Mouse (Mus musculus) heart, postnatal 0 days (tissue): ENCODE data around the gene Racgap1. TPM values are rescaled to one million over a fixed set of nuclear protein-coding genes. Genes with fewer than 3 reads are reported as not detected.

Source experiments
- ATAC-seq: fragments of 200-750 bp; cut with Nextera tagmentation; 2 replicates; pipeline ENCODE4 v1.8.0; 2017; ENCODE audit warnings: low read depth, moderate number of reproducible peaks, moderate library complexity; ENCODE audit not compliant: insufficient read depth
- DNase-seq: peaks from one replicate; pipeline ENCODE4 v3.0.0-alpha.2; 2016; ENCODE audit warnings: low spot score
- H3K27ac ChIP-seq: fragments of 300-500 bp; sonication (generic); 2 replicates; pipeline ENCODE4 v1.5.1; 2014; ENCODE audit warnings: low read depth, mild to moderate bottlenecking
- H3K27me3 ChIP-seq: fragments of 300-500 bp; sonication (generic); 2 replicates; pipeline ENCODE4 v1.6.1; 2014; ENCODE audit warnings: low read length, mixed read lengths; ENCODE audit not compliant: control insufficient read depth, insufficient read depth
- H3K36me3 ChIP-seq: fragments of 300-500 bp; sonication (generic); replicated peaks from 2 replicates; pipeline ENCODE4 v1.6.1; 2014; ENCODE audit warnings: low read length, mixed read lengths; ENCODE audit not compliant: control insufficient read depth, insufficient read depth
- H3K4me1 ChIP-seq: fragments of 300-500 bp; sonication (generic); 2 replicates; pipeline ENCODE4 v1.6.1; 2014; ENCODE audit warnings: antibody characterized with exemption; ENCODE audit not compliant: control insufficient read depth, insufficient read depth
- H3K4me2 ChIP-seq: fragments of 300-500 bp; sonication (generic); 2 replicates; pipeline ENCODE4 v1.6.1; 2014; ENCODE audit warnings: low read depth, mild to moderate bottlenecking, low read length, moderate library complexity
- H3K4me3 ChIP-seq: fragments of 300-500 bp; sonication (generic); 2 replicates; pipeline ENCODE4 v1.5.1; 2014; ENCODE audit warnings: low read depth, low read length
- H3K9ac ChIP-seq: fragments of 300-500 bp; sonication (generic); replicated peaks from 2 replicates; pipeline ENCODE4 v1.6.1; 2014; ENCODE audit warnings: low read depth, low read length, mixed read lengths
- H3K9me3 ChIP-seq: fragments of 300-500 bp; sonication (generic); replicated peaks from 2 replicates; pipeline ENCODE4 v1.6.1; 2016; ENCODE audit warnings: low read length; ENCODE audit not compliant: control insufficient read depth
- CTCF ChIP-seq: IDR thresholded peaks from 2 replicates; pipeline ENCODE4 v1.5.1; 2016; ENCODE audit warnings: antibody characterized with exemption, control low read depth, low read depth
- EP300 ChIP-seq: IDR thresholded peaks from 2 replicates; pipeline ENCODE4 v1.6.1; 2016; ENCODE audit warnings: antibody characterized with exemption, low read depth
- WGBS: fragments of 180-500 bp; shearing (Covaris S2); extraction: QIAGEN DNeasy Blood & Tissue Kit; methylation state at CpG from one replicate; pipeline ENCODE4 v1.1.7; 2014; 5-methylcytosine and 5-hydroxymethylcytosine counted together
- polyA plus RNA-seq: library from polyadenylated mRNA; unstranded; fragments of >200 nt; fragmentation: Nextera tagmentation; extraction: Ambion mirVana; gene quantifications from 2 replicates; pipeline ENCODE4 v1.2.1, GENCODE M21; 2015
- total RNA-seq: library from RNA; depleted of rRNA; stranded (reverse); fragments of >200 nt; gene quantifications from 2 replicates; pipeline ENCODE4 v1.2.3, GENCODE M21; 2014; ENCODE audit warnings: low replicate concordance

Gene Racgap1
- total and polyA plus RNA-seq, 2 experiments from 2014 or later, result 36.8 to 59.2 TPM

GRCm38 (mm10) chr15:99663964-99664599 is 12.6 kb upstream of the Racgap1 start:
- Histone ChIP-seq H3K4me2 (peak overlapping the region; percentile 94), H3K4me3 (peak overlapping the region; percentile 53), H3K27me3 (peaks cover 33% of the 10 kb centered on the region), H3K4me1 (peaks cover 13% of the 10 kb centered on the region; the same call in 1 of the 2 replicates), H3K9me3 (no peaks in the 10 kb centered on the region), H3K27ac (no peak overlapping the region), H3K36me3 (no peaks in the 10 kb centered on the region), H3K9ac (peak overlapping the region; percentile 52; the same call in 1 of the 2 replicates)
- ATAC-seq (no peak), DNase-seq (no peak)
- TF ChIP-seq CTCF, result no peak
- TF ChIP-seq EP300, result no peak
- 5% methylated on average over 17 of the region's 17 CpGs for WGBS

GRCm38 (mm10) chr15:99662371-99662770 is 10.9 kb upstream of the Racgap1 start:
- Histone ChIP-seq H3K4me2 (no peak overlapping the region), H3K4me1 (peaks cover 13% of the 10 kb centered on the region; the same call in 1 of the 2 replicates), H3K36me3 (no peaks in the 10 kb centered on the region), H3K9me3 (no peaks in the 10 kb centered on the region), H3K4me3 (no peak overlapping the region), H3K9ac (no peak overlapping the region), H3K27me3 (peaks cover 22% of the 10 kb centered on the region), H3K27ac (no peak overlapping the region)
- ATAC-seq, result no peak
- TF ChIP-seq CTCF (no peak), EP300 (no peak)
- DNase-seq, result no peak
- WGBS, result 39% methylated on average over 7 of the region's 7 CpGs

GRCm38 (mm10) chr15:99661121-99661830 is 9.8 kb upstream of the Racgap1 start:
- DNase-seq (no peak), ATAC-seq (no peak)
- H3K4me2 ChIP-seq, result no peak overlapping the region
- TF ChIP-seq EP300, result no peak
- no peak for TF ChIP-seq CTCF
- H3K9ac ChIP-seq, result no peak overlapping the region
- 87% methylated on average over 15 of the region's 15 CpGs for WGBS
- no peaks in the 10 kb centered on the region for H3K9me3 ChIP-seq
- no peak overlapping the region for H3K4me3 ChIP-seq
- H3K27ac ChIP-seq, result no peak overlapping the region
- no peaks in the 10 kb centered on the region for H3K36me3 ChIP-seq
- H3K4me1 ChIP-seq, result peaks cover 13% of the 10 kb centered on the region; the same call in 1 of the 2 replicates
- peaks cover 20% of the 10 kb centered on the region for H3K27me3 ChIP-seq

- H3K27ac ChIP-seq, result no peak overlapping the region
- ATAC-seq (no peak), DNase-seq (no peak)
- no peak overlapping the region for H3K4me2 ChIP-seq
- no peaks in the 10 kb centered on the region for H3K9me3 ChIP-seq
- H3K4me1 ChIP-seq, result no peaks in the 10 kb centered on the region
- H3K27me3 ChIP-seq, result peaks cover 30% of the 10 kb centered on the region
- TF ChIP-seq EP300, result no peak
- no peak for TF ChIP-seq CTCF
- H3K9ac ChIP-seq, result no peak overlapping the region
- WGBS, result 51% methylated on average over 2 of the region's 2 CpGs
- H3K36me3 ChIP-seq, result no peaks in the 10 kb centered on the region
- no peak overlapping the region for H3K4me3 ChIP-seq
Observed at GRCm38 (mm10) chr15:99658437-99658836, 7.0 kb upstream of the Racgap1 start.

GRCm38 (mm10) chr15:99655956-99656355 is 4.5 kb upstream of the Racgap1 start:
- no peak overlapping the region for H3K4me2 ChIP-seq
- no peaks in the 10 kb centered on the region for H3K9me3 ChIP-seq
- DNase-seq, result no peak
- WGBS, result 55% methylated on average over 9 of the region's 9 CpGs
- H3K36me3 ChIP-seq, result no peaks in the 10 kb centered on the region
- no peak overlapping the region for H3K4me3 ChIP-seq
- no peak for TF ChIP-seq CTCF
- no peak for TF ChIP-seq EP300
- H3K27ac ChIP-seq, result no peak overlapping the region
- peaks cover 27% of the 10 kb centered on the region for H3K27me3 ChIP-seq
- no peak overlapping the region for H3K9ac ChIP-seq
- no peaks in the 10 kb centered on the region for H3K4me1 ChIP-seq
- ATAC-seq, result no peak
